Mouse (Mus musculus) testis, adult 2 months (tissue): Measurements from ENCODE around the gene Armc3.

Experiments
- CTCF ChIP-seq: fragments of 200-500 bp; IDR thresholded peaks from 2 replicates; pipeline ENCODE4 v1.5.1; 2012; ENCODE audit warnings: low read depth, mild to moderate bottlenecking, inconsistent platforms, low read length, moderate library complexity; ENCODE audit not compliant: control insufficient read depth, insufficient read depth, insufficient replicate concordance
- POLR2A ChIP-seq: fragments of 200-500 bp; IDR thresholded peaks from 2 replicates; pipeline ENCODE4 v1.6.1; 2012; ENCODE audit warnings: low read depth, mild to moderate bottlenecking, inconsistent platforms, low read length, moderate library complexity; ENCODE audit not compliant: control insufficient read depth

DNA sequence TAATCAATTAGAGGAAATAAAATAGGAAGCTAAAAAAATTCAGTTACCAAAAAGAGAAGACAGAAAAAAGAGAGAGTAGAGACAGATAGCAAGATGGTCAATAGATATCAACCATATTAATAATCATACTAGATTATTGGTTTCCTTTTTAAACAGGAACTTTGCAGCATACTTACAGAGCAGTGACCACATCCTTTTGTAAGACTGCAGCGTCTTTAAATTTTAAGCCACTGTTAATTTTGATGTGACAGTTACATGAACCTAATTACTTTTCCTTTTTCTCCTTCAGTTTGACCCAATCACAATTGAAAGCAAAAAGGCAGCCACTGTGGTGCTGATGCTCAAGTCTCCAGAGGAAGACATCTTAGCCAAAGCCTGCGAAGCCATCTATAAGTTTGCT is 36.1 kb downstream of the Armc3 start:
- TF ChIP-seq CTCF = no peak
- no peak for TF ChIP-seq POLR2A
